In the genomic region with DNA sequence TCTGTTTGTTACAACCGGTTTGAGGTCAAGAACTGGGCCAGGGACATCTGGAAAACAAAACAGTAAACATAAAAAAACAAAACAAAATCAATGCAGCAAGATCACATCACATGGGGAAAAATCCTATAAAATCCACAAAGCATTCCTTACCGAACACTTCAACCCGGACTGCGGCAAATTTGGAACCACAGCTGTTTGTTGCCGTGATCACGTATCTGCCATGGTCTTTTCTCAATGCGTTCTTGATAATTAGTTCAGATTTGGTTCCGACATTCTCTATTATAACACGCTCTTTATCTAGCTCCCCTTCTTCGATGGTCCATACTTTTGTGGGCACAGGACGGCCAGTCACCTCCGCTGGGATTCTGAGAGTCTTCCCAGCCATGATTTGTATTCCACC, we compare ENCODE assay signal across 23 mouse cellular contexts.
DNase-seq lines count a peak whose midpoint lies in the region; ATAC-seq and TF ChIP-seq lines count a peak whose summit lies in the region.
"Had no signal": no experiment of that assay in that cellular context is flagged by ENCODE, and none has a peak within 500 bp of the region (broad histone marks: within the 10 kb centered on the region; RNA-seq: fewer than 3 reads in every experiment).

No protein-coding gene starts in this region.

- WGBS in hindbrain, postnatal 0 days: 97% methylated on average over 12 of the region's 12 CpGs

- no peak overlapping the region for H3K27ac ChIP-seq in hindbrain, postnatal 0 days

- TF ChIP-seq CTCF in hindbrain, postnatal 0 days (IDR thresholded peaks at IDR 0.05; ENCODE audit: low read depth): no peak

- H3K36me3 ChIP-seq in hindbrain, postnatal 0 days (ENCODE audit: insufficient read depth, low read length): no peaks in the 10 kb centered on the region
- H3K36me3 ChIP-seq: G1E had no signal

- no peak overlapping the region for H3K9ac ChIP-seq in hindbrain, postnatal 0 days (replicated peaks; ENCODE audit: low read length)

- H3K4me2 ChIP-seq in hindbrain, postnatal 0 days (ENCODE audit: low read depth, low read length): no peak overlapping the region

- H3K27me3 ChIP-seq in hindbrain, postnatal 0 days (ENCODE audit: insufficient read depth, low read length): no peaks in the 10 kb centered on the region
- H3K27me3 ChIP-seq: CH12.LX had no signal

- DNase-seq in heart, adult 11 months: peak; percentile 66
- no peak for DNase-seq in heart, postnatal 10 days
- DNase-seq in ES-CJ7 (ENCODE audit: low read depth, low spot score): peak; percentile 40
- DNase-seq in ZHBTc4 (ENCODE audit: low read depth, low spot score): peak; percentile 60
- DNase-seq in hindbrain, postnatal 0 days (ENCODE audit: low spot score): no peak
- no peak for DNase-seq in gastrocnemius, postnatal 14 days
- DNase-seq: adrenal gland, adult 2 months; adrenal gland, adult 8-10 months; adrenal gland, postnatal 10 days; adrenal gland, postnatal 14 days; adrenal gland, postnatal 25 days; adrenal gland, postnatal 36 days; B cell, adult 2 months; cerebellum, adult 11 months; cerebellum, adult 11-12 months; cerebellum, adult 18-20 months; cerebellum, adult 2 months; cerebellum, adult 8-10 months had no signal

- H3K4me3 ChIP-seq in hindbrain, postnatal 0 days (ENCODE audit: low read length): no peak overlapping the region

- intact Hi-C loops in heart, postnatal 10 days (cut with DNase I): no loop called here
- intact Hi-C loops in gastrocnemius, postnatal 14 days (cut with DNase I; ENCODE audit: low total_unique reads): no loop called here

- ATAC-seq in hindbrain, postnatal 0 days: no peak
- ATAC-seq: activated CD4-positive, CD25-positive, alpha-beta regulatory T cell, adult 4 months; CD4-positive, CD25-positive, alpha-beta regulatory T cell, adult 4 months; Patski had no signal

- peaks cover 7% of the 10 kb centered on the region; the same call in 1 of the 2 replicates for H3K9me3 ChIP-seq in hindbrain, postnatal 0 days (ENCODE audit: low read length)

- no peaks in the 10 kb centered on the region for H3K4me1 ChIP-seq in hindbrain, postnatal 0 days (ENCODE audit: insufficient read depth, low read length)

Comparison
In these comparisons a context has a peak if more than half of its experiments do, and no peak if none do; other contexts are left out.
1. DNase-seq: peak in heart, adult 11 months (single experiment), ES-CJ7 (single experiment) and ZHBTc4 (single experiment); none in heart, postnatal 10 days (0 of 2), hindbrain, postnatal 0 days (single experiment) and gastrocnemius, postnatal 14 days (single experiment).